Mouse (Mus musculus): Measurements from ENCODE around the gene Kctd10.

GRCm38 (mm10) chr5:114368121-114368520 lies 12.2 kb downstream of the Kctd10 start:
- TF ChIP-seq CTCF (conservative IDR thresholded peaks at IDR 0.05; ENCODE audit: low read length): no peak
- no peak for TF ChIP-seq NANOG (IDR thresholded peaks at IDR 0.05; ENCODE audit: borderline replicate concordance, low read length)
